In the genomic region with DNA sequence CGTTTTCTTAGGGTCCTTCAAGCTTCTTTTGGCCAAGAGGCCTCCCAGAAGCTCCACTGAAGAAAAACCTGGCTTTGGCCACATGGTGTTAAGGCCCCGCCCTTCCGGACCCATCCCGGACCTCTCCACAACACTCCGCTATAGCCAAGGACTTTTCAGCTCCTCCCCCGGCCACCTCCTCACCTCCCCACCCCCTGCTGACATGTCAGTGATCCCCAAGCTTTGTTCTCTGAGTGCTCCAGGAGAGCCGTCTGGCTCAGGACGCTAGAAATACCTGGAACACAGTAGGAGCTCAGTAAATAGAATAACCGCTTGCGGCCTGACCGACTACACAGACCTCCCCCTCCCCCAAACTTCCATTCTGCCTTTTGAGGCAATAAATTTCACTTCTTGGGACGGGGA, we compare ENCODE assay signal across 11 mouse cellular contexts. TPM values are rescaled to one million over a fixed set of nuclear protein-coding genes. Genes with fewer than 3 reads are reported as not detected.
DNase-seq lines count a peak whose midpoint lies in the region; ATAC-seq and TF ChIP-seq lines count a peak whose summit lies in the region.
"Had no signal": no experiment of that assay in that cellular context is flagged by ENCODE, and none has a peak within 500 bp of the region (broad histone marks: within the 10 kb centered on the region; RNA-seq: fewer than 3 reads in every experiment).

No protein-coding gene starts in this region.

- H3K9me3 ChIP-seq in embryonic facial prominence, embryonic 13.5 days, result no peaks in the 10 kb centered on the region
- H3K9me3 ChIP-seq in limb, embryonic 12.5 days, result no peaks in the 10 kb centered on the region
- H3K9me3 ChIP-seq in neural tube, embryonic 12.5 days, result no peaks in the 10 kb centered on the region

- H3K36me3 ChIP-seq in embryonic facial prominence, embryonic 13.5 days, result peaks cover 24% of the 10 kb centered on the region
- peaks cover 16% of the 10 kb centered on the region for H3K36me3 ChIP-seq in limb, embryonic 12.5 days
- H3K36me3 ChIP-seq in neural tube, embryonic 12.5 days, result peaks cover 13% of the 10 kb centered on the region; the same call in 1 of the 2 replicates
- H3K36me3 ChIP-seq in thymus, adult 2 months (ENCODE audit: control insufficient read depth, insufficient read depth, low read length), result no peaks in the 10 kb centered on the region

- H3K9ac ChIP-seq in embryonic facial prominence, embryonic 13.5 days, result no peak overlapping the region
- H3K9ac ChIP-seq in limb, embryonic 12.5 days (replicated peaks), result no peak overlapping the region
- H3K9ac ChIP-seq in neural tube, embryonic 12.5 days, result no peak overlapping the region

- H3K4me2 ChIP-seq in embryonic facial prominence, embryonic 13.5 days, result peak overlapping the region; percentile 96
- peak overlapping the region; percentile 96 for H3K4me2 ChIP-seq in limb, embryonic 12.5 days
- H3K4me2 ChIP-seq in neural tube, embryonic 12.5 days (replicated peaks), result peak overlapping the region; percentile 89

- peak; percentile 30 for DNase-seq in kidney, adult 9 months
- DNase-seq in kidney, postnatal 4 days, result no peak
- no peak for DNase-seq in thymus, adult 18-20 months
- no peak for DNase-seq in ovary, postnatal 14 days (ENCODE audit: low spot score)
- no peak for DNase-seq in thymus, adult 2 months
- DNase-seq: cerebellum, adult 18-20 months; gastrocnemius, postnatal 25 days had no signal

- H3K4me1 ChIP-seq in embryonic facial prominence, embryonic 13.5 days, result peaks cover 45% of the 10 kb centered on the region
- peaks cover 42% of the 10 kb centered on the region for H3K4me1 ChIP-seq in limb, embryonic 12.5 days (replicated peaks)
- peaks cover 29% of the 10 kb centered on the region for H3K4me1 ChIP-seq in neural tube, embryonic 12.5 days
- peaks cover 20% of the 10 kb centered on the region for H3K4me1 ChIP-seq in thymus, adult 2 months (replicated peaks; ENCODE audit: control insufficient read depth, insufficient read depth, low read length)

- H3K27ac ChIP-seq in embryonic facial prominence, embryonic 13.5 days, result no peak overlapping the region
- H3K27ac ChIP-seq in limb, embryonic 12.5 days, result no peak overlapping the region
- no peak overlapping the region for H3K27ac ChIP-seq in neural tube, embryonic 12.5 days
- H3K27ac ChIP-seq in thymus, adult 2 months (ENCODE audit: control insufficient read depth, insufficient read depth, low read length), result no peak overlapping the region
- H3K27ac ChIP-seq: macrophage had no signal

- no peak for ATAC-seq in embryonic facial prominence, embryonic 13.5 days (ENCODE audit: insufficient number of reproducible peaks, insufficient read depth, low FRiP score, low TSS enrichment, low read depth)
- 0 out of 2 replicates have a peak, but pooled peaks have one; percentile 18 for ATAC-seq in limb, embryonic 12.5 days (ENCODE audit: insufficient number of reproducible peaks, insufficient read depth, low FRiP score, low TSS enrichment, low read depth)
- ATAC-seq in neural tube, embryonic 12.5 days (ENCODE audit: low FRiP score, low read depth), result no peak

- peak overlapping the region; percentile 54; the same call in 1 of the 2 replicates for H3K4me3 ChIP-seq in embryonic facial prominence, embryonic 13.5 days
- H3K4me3 ChIP-seq in limb, embryonic 12.5 days (replicated peaks), result peak overlapping the region; percentile 55; the same call in 1 of the 2 replicates
- no peak overlapping the region for H3K4me3 ChIP-seq in neural tube, embryonic 12.5 days
- no peak overlapping the region for H3K4me3 ChIP-seq in thymus, adult 2 months (ENCODE audit: control insufficient read depth, insufficient read depth, low read length)

- WGBS in embryonic facial prominence, embryonic 13.5 days, result 3% methylated on average over 12 of the region's 12 CpGs
- 2% methylated on average over 12 of the region's 12 CpGs for WGBS in limb, embryonic 12.5 days
- WGBS in neural tube, embryonic 12.5 days, result 1% methylated on average over 12 of the region's 12 CpGs
- 8% methylated on average over 12 of the region's 12 CpGs for WGBS in thymus, adult 2 months

- H3K27me3 ChIP-seq in embryonic facial prominence, embryonic 13.5 days, result peaks cover 81% of the 10 kb centered on the region
- peaks cover 89% of the 10 kb centered on the region for H3K27me3 ChIP-seq in limb, embryonic 12.5 days
- peaks cover 57% of the 10 kb centered on the region for H3K27me3 ChIP-seq in neural tube, embryonic 12.5 days (replicated peaks)
- peaks cover 41% of the 10 kb centered on the region for H3K27me3 ChIP-seq in thymus, adult 2 months (ENCODE audit: control insufficient read depth, insufficient read depth, low read length)

- no peak for TF ChIP-seq CTCF in thymus, adult 2 months (IDR thresholded peaks at IDR 0.05; ENCODE audit: borderline replicate concordance, control insufficient read depth, extremely low read depth, insufficient read depth, low read length, poor library complexity)

- no peak for TF ChIP-seq POLR2A in thymus, adult 2 months (IDR thresholded peaks at IDR 0.05; ENCODE audit: control insufficient read depth, extremely low read depth, insufficient read depth, low read length, poor library complexity)

RNA-seq across cellular contexts. Expression of a gene that starts 1.0 kb away (rescaled TPM):
- polyA plus RNA-seq in embryonic facial prominence, embryonic 13.5 days (2015; fragmentation: Nextera tagmentation; extraction: Ambion mirVana), result 3.6 and 7.3 TPM in 2 replicates
- polyA plus RNA-seq in limb, embryonic 12.5 days (2016; fragmentation: Nextera tagmentation; extraction: Ambion mirVana), result 5.0 and 5.2 TPM in 2 replicates
- 3.0 and 4.5 TPM in 2 replicates for polyA plus RNA-seq in neural tube, embryonic 12.5 days (2016; fragmentation: Nextera tagmentation; extraction: Ambion mirVana)
- polyA plus RNA-seq in thymus, adult 2 months (2012; rRNA removed), result 0.66 and 1.8 TPM in 2 replicates
- polyA plus RNA-seq: macrophage had no signal

RNA-seq across cellular contexts. Expression of a gene that starts 37.9 kb away (rescaled TPM):
- polyA plus RNA-seq in embryonic facial prominence, embryonic 13.5 days (2015; fragmentation: Nextera tagmentation; extraction: Ambion mirVana), result 25.2 and 30.5 TPM in 2 replicates
- polyA plus RNA-seq in limb, embryonic 12.5 days (2016; fragmentation: Nextera tagmentation; extraction: Ambion mirVana), result 25.4 and 25.6 TPM in 2 replicates
- polyA plus RNA-seq in neural tube, embryonic 12.5 days (2016; fragmentation: Nextera tagmentation; extraction: Ambion mirVana), result 38.3 and 39.7 TPM in 2 replicates
- 15.6 and 18.7 TPM in 2 replicates for polyA plus RNA-seq in thymus, adult 2 months (2012; rRNA removed)

RNA-seq across cellular contexts. Expression of a gene that starts 40.4 kb away (rescaled TPM):
- 10.9 and 11.6 TPM in 2 replicates for polyA plus RNA-seq in embryonic facial prominence, embryonic 13.5 days (2015; fragmentation: Nextera tagmentation; extraction: Ambion mirVana)
- 9.9 and 11.3 TPM in 2 replicates for polyA plus RNA-seq in limb, embryonic 12.5 days (2016; fragmentation: Nextera tagmentation; extraction: Ambion mirVana)
- polyA plus RNA-seq in neural tube, embryonic 12.5 days (2016; fragmentation: Nextera tagmentation; extraction: Ambion mirVana), result 10.4 and 11.4 TPM in 2 replicates
- polyA plus RNA-seq in thymus, adult 2 months (2012; rRNA removed), result 4.1 and 4.4 TPM in 2 replicates

Comparison
In these comparisons a context has a peak if more than half of its experiments do, and no peak if none do; other contexts are left out.
1. H3K4me3 ChIP-seq: peak in embryonic facial prominence, embryonic 13.5 days (single experiment) and limb, embryonic 12.5 days (single experiment); none in neural tube, embryonic 12.5 days (single experiment) and thymus, adult 2 months (single experiment).
2. Peak in every context shown above with its lines, with median percentiles within 50 percentile points of each other: H3K4me2 ChIP-seq.